Mouse (Mus musculus): ENCODE measurements around the gene Esrrg. TPM values are rescaled to one million over a fixed set of nuclear protein-coding genes. Genes with fewer than 3 reads are reported as not detected.

Gene Esrrg
- polyA plus RNA-seq, 1 experiment from 2014 or later, result 31.6 TPM

GRCm38 (mm10) chr1:188261903-188262682 is 653.5 kb downstream of the Esrrg start, which contains the start of gene Ush2a:
Ush2a (plus strand) TSS chr1:188262023.
- H3K27ac ChIP-seq (replicated peaks), result no peak within 1 kb of the TSS
- no peak for ATAC-seq (ENCODE audit: low FRiP score)
- H3K4me2 ChIP-seq, result no peak within 1 kb of the TSS
- no peak within 1 kb of the TSS for H3K9ac ChIP-seq (replicated peaks)
- H3K36me3 ChIP-seq, result no peaks in the 10 kb centered on the region
- peaks cover 7% of the 10 kb centered on the region; the same call in 1 of the 2 replicates for H3K4me1 ChIP-seq
- 39% methylated on average over 10 of the region's 10 CpGs for WGBS
- no peaks in the 10 kb centered on the region for H3K27me3 ChIP-seq (replicated peaks)
- H3K9me3 ChIP-seq (replicated peaks), result no peaks in the 10 kb centered on the region
- no peak within 1 kb of the TSS for H3K4me3 ChIP-seq (replicated peaks)
